Mouse (Mus musculus) mature B cell (primary cell): ENCODE results near the gene Gzmd.
"Not testable (repeated sequence)": the region's sequence is repeated elsewhere in the genome, so short reads cannot be mapped to it uniquely, and the experiment has no call there.

ENCODE experiments used
- in situ Hi-C: fragments of 300-500 bp; cut with MboI; formaldehyde crosslinking; loops from 2 replicates; pipeline ENCODE4 v1.14.3; 2019

The Gzmd gene

GRCm38 (mm10) chr14:56132508-56132907 is at the start of gene Gzmd:
Gzmd (minus strand) TSS chr14:56132608.
- in situ Hi-C loops: not testable (repeated sequence)

DNA sequence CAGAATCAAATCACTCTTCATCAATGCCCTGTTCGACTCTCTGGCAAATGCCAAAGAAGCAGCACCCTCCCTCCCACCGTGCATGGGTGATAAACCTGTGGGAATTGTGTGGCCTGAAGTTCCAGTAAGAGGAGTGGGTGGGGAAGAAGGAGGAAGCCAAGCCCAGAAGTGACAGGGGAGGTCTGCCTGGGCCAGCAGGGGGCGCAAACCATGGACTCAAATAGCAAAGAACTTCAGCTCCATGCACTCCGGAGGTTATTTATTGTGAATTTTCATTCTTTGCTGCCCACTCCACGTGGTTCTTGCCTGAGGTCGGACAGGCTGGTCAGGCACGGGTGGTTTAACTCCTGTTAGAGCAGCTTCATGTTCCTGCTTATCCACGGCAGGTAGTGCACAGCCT is 45.2 kb upstream of the Gzmd start:
- in situ Hi-C loops: not testable (repeated sequence)

- in situ Hi-C loops: no loop called here
These were observed 42.1 kb upstream of the Gzmd start, which contains the start of gene Gzmn for GRCm38 (mm10) chr14:56174499-56174898. Gzmn (minus strand) TSS chr14:56174599.

DNA sequence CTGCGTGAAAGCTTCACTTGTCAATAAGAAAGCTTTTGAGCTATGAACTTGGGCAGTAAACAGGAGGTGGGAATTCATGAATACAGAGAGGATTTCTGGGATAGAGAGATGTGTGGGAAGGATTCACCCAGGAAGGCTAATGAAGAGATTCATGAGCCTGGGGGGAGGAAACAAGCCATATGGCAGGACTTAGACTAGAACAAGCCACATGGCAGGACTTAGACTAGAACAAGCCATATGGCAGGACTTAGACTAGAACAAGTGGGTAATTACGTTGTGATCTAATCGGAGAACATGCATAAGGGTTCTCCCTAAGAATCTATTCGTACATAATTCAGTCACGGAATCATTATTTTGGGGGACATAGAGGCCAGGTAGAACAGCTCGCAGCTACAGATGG is 41.0 kb upstream of the Gzmd start:
- in situ Hi-C loops: no loop called here

DNA sequence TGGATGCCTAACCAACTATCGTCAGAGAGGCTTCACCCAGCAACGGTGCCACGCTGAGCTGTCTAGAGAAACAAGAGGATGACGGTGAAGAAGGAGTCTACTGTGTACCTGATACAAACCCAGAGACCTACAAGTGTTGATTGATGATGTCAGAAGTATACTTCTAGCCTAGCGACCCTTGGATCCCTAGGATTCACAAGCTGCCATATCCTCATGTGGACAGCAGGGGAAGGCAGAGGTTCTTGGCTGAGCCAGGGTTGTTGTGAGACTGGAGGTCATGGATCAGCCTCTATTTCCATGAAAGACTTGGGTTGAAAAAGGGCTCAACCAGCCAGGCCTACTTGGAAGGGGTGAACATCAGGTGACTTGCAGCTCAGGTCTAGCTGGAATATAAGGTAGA is 40.3 kb upstream of the Gzmd start:
- in situ Hi-C loops: no loop called here

DNA sequence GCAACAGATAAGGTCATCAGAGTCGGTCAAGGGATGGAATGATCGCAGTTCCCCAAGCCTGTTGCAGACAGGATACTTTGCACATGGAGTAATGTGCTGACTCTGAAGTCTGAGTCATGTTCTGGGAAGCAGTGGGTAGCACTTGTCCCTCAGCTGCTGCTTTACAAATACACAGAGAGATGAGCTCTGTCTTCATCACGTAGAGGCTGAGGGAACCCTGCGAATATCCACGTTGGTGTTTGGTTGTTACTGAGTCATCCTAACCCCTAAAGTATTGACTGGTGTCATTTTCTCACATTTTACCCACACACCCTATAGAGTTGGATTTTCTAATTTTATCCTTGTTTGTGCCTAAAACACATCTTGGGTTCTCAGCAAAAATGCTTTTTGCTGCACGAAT is 35.6 kb upstream of the Gzmd start:
- in situ Hi-C loops: no loop called here

- in situ Hi-C loops: no loop called here
These were observed 29.7 kb upstream of the Gzmd start for GRCm38 (mm10) chr14:56162109-56162508.

- in situ Hi-C loops: not testable (repeated sequence)
These were observed 27.1 kb upstream of the Gzmd start, which contains the start of gene Gzmg for GRCm38 (mm10) chr14:56159479-56159878. Gzmg (minus strand) TSS chr14:56159579.

DNA sequence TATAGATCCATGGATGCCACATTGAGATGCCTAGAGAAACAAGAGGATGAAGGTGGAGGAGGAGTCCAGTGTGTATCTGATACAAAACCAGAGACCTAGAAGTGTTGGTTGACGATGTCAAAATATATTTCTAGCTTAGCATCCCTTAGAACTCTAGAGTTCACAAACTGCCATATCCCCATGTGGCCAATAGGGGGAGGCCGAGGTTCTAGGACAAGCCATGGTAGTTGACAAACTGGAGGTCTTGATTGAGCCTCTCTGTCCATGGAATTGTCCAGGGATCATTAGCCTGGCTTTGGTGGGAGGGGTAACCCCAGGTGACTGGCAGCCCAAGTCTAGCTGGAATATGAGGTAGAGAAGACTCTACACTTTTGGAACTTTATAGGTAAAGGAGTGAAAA is 22.9 kb upstream of the Gzmd start:
- in situ Hi-C loops: no loop called here

- in situ Hi-C loops: not testable (repeated sequence)
These were observed 1.3 kb upstream of the Gzmd start for GRCm38 (mm10) chr14:56133675-56134074.

GRCm38 (mm10) chr14:56128341-56128740 is 4.1 kb downstream of the Gzmd start:
- in situ Hi-C loops: no loop called here

DNA sequence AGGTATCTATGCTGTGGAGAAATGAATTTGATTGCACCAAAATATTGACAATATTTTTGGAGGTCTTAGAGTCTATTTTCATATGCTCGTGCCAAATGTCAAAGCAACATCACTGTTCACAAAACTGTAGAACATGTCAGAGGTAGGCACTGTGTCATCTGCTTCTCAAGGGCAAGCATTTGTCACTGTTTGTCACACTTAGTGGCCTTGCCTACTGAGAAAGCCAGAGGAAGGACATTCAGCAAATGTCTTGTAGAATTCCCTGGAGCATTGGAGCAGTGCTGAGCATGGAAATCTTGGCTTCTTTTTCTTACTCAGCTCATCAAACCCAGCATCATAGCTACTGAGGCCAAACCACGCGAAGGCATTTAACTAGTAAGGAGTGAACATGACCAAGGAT is 8.9 kb downstream of the Gzmd start:
- in situ Hi-C loops: no loop called here

- in situ Hi-C loops: no loop called here
These were observed 11.9 kb downstream of the Gzmd start, which contains the start of gene Gzme for GRCm38 (mm10) chr14:56120525-56120924. Gzme (minus strand) TSS chr14:56120625.

GRCm38 (mm10) chr14:56115531-56116310 is 16.7 kb downstream of the Gzmd start:
- in situ Hi-C loops: not testable (repeated sequence)

- in situ Hi-C loops: no loop called here
These were observed 26.8 kb downstream of the Gzmd start for GRCm38 (mm10) chr14:56105447-56106180.

- in situ Hi-C loops: no loop called here
These were observed 27.4 kb downstream of the Gzmd start for GRCm38 (mm10) chr14:56105016-56105415.

GRCm38 (mm10) chr14:56103452-56103851 is 29.0 kb downstream of the Gzmd start:
- in situ Hi-C loops: no loop called here

GRCm38 (mm10) chr14:56102386-56102785 is 30.0 kb downstream of the Gzmd start, which contains the start of gene Ctsg:
Ctsg (minus strand) TSS chr14:56102574.
- in situ Hi-C loops: no loop called here

DNA sequence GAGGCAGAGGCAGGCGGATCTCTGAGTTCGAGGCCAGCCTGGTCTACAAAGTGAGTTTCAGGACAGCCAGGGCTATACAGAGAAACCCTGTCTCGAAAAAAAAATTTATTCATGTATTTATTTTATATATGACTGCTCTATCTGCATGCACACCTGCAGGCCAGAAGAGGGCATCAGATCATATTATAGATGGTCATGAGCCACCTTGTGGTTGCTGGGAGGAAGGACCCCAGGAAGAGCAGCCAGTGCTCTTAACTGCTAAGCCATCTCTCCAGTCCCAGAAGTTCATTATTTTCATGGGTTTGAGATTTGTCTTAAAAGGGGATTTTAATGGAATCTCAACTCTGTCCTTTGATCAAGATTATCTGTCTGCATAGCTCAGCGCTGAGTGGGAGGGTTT is 33.5 kb downstream of the Gzmd start:
- in situ Hi-C loops: no loop called here

GRCm38 (mm10) chr14:56097597-56097996 is 34.8 kb downstream of the Gzmd start:
- in situ Hi-C loops: no loop called here

GRCm38 (mm10) chr14:56093353-56093752 is 39.1 kb downstream of the Gzmd start:
- in situ Hi-C loops: no loop called here

GRCm38 (mm10) chr14:56086711-56087110 is 45.7 kb downstream of the Gzmd start:
- in situ Hi-C loops: no loop called here

GRCm38 (mm10) chr14:56085167-56085566 is 47.2 kb downstream of the Gzmd start, which contains the start of gene Mcpt8:
Mcpt8 (minus strand) TSS chr14:56085273.
- in situ Hi-C loops: no loop called here
